Mouse (Mus musculus) T-helper 1 cell (primary cell): ENCODE measurements around the gene Lrig1.

Source experiments
- in situ Hi-C: fragments of 300-600 bp; cut with MboI, MseI; formaldehyde crosslinking; loops from one replicate; pipeline ENCODE4 v1.15.1; 2025; ENCODE audit warnings: high pct_unique_total_duplicates

The Lrig1 gene

DNA sequence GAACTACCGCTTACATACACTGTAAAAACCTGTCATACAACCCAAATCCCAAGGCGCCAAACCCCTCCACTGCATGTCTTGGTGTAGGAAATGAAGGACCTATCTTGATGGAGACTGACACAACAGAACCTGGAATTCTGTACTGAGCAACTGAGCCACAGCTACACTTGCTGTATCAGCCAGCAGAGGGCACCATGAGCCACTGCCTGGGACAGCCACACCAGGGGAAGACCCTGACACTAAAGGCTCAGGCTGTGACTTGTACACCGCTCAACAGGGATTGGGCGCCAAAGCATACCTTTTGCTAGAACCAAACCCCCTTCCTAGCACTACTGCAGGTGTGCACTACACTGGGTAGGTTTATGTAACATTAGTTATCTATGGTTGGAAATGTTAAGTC is 77.0 kb downstream of the Lrig1 start:
- in situ Hi-C loops = loop anchor here (10.0 kb wide), 1 partner anchor 362 kb away; no protein-coding TSS in a partner anchor

DNA sequence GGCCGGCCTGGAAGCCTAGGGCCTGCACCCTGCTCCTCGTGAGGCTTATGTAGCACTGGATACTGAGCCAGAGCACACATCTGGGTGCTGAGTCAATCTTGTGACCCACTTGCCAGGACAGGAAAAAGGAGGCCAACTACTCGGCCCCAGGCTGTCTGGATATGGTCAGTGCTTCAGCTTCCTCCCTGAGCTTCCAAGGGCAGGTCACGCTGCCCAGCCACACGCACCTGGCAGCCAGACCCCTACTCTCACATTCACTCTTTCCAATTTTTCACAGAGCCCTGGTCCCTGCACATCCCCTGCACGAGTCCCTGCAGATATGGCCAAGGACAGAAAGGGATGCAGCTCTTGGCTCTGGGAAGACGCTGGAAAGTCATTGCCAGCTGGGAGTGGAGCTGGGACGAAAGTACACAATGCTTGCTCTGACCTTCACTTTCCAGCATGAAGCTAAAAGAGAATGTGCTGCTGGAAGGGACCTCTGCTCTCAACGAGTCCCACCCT is 79.1 kb downstream of the Lrig1 start:
- in situ Hi-C loops = loop anchor here (10.0 kb wide), 1 partner anchor 364 kb away; no protein-coding TSS in a partner anchor

DNA sequence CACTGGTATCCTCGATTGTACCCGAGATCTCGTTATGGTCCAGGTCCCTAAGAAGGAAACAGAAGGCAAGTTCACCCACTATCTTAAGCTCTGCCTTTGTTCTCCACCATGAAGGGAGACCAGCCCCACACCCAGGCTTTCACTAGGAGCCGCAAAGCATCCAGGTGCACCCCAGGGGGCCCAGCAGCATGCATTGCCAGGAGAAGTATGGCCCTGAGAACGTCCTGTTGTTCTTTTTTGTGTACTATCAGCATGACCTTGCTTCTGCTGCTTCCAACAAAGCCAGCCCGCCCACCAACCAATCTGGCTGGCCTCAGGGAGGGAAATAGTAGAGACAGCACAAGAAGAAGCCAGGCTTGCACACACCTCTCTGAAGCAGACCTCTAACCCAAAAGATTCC is 79.7 kb downstream of the Lrig1 start:
- in situ Hi-C loops = loop anchor here (10.0 kb wide), 1 partner anchor 365 kb away; no protein-coding TSS in a partner anchor

DNA sequence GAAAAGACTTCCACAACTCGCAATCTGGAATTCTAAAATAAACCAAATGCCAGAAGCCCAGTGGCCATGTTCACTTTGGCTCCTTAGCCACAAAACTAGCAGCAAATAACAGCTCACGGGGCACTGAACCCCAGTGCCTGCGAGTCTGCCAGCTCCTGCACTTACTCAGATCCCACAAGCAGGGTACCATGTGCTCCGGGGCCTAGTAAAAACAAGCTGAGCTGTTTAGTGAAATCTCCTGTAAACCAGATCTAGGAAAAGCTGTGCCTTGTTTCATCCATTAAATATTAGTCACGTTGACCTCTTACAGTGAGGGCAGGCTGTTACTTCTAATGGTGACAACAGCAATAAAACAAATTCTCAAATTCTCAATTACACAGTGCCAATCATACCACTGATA is 81.3 kb downstream of the Lrig1 start:
- in situ Hi-C loops = loop anchor here (10.0 kb wide), 1 partner anchor 346 kb away; no protein-coding TSS in a partner anchor

DNA sequence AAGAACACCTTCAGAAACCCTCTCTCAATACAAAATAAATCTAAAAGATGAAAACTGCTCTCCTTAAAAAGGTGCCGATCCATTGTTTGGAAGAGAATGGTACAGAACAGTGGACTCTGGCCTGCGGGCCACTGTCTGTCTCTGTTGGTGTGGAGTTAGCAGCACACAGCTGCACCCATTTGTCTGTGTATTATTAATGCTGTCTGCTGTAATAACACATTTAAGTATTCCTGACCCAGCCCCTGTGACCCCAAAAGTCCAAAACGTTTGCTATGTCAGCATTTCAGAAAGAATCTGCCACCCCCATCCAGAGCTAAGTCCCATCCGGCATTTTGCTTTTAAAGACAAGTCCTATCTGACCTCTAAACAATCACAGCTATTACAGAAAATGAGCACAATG is 84.0 kb downstream of the Lrig1 start:
- in situ Hi-C loops = loop anchor here (10.0 kb wide), 1 partner anchor 349 kb away; no protein-coding TSS in a partner anchor

DNA sequence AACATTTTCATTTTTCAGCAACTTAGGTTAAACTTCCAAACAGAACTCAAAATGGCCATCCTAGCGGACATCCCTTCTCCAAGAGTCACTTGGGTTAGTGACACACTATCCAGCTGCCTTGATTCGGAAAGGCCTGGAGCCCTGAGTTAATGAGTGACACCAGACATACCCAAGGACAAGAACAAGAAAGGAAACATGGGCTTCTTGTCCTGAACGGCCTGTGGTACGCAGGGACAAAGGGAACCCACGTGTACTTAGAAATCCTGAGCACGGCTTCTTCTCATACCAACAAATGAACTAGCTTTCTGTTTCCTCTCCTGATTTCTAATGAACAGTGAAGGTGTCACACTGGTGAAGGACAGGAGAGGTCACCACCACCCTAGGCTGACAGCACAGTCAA is 85.6 kb downstream of the Lrig1 start:
- in situ Hi-C loops = loop anchor here (10.0 kb wide), 1 partner anchor 350 kb away; no protein-coding TSS in a partner anchor

DNA sequence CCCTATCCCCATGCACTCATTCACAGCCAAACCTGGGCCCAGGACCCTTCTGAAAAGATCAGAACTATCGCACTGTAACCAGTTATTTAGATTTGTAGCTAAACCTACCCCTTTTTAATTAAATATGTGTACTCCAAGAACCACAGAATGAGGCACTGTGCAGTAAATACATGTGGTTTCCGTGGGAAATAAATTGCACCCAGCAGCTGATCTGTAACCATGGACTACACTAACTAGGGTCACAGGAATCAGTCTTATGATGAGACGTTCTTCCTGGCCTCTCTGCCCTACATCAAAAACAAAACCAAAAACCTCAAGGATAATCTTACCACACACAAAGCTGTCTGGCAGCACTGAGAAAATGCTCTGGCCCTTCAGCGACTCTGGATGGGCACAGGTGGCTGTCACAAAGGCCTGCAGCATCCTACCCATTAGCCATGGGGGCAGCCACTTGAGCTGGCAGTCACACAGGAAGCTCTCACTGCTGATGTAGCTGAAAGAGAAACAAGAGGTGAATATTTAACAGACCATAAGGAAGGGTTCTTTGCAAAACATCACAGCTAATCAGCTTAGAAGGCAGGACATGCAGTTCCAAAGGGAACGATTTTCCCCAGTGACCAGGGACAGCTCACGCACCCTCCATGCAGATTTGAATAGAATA is 86.6 kb downstream of the Lrig1 start:
- in situ Hi-C loops = loop anchor here (10.0 kb wide), 1 partner anchor 351 kb away; no protein-coding TSS in a partner anchor

DNA sequence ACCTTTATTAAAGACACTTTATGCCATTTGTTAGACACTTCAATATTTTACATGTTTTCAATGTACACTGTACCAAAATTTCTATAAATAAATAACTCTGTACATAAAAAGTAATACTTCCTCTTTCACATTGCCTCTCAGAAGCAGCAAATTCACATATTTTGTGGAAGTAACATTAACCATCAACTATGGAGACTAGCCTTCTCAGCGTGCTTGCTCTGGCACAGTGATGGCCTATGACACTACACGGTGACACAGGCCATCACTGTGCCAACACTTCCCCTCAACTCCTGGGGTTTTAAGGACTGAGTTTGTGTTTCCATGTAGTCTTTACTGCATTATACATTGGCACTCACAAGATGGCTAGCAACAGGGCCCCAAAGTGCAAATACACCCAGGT is 95.4 kb downstream of the Lrig1 start:
- in situ Hi-C loops = no loop called here

DNA sequence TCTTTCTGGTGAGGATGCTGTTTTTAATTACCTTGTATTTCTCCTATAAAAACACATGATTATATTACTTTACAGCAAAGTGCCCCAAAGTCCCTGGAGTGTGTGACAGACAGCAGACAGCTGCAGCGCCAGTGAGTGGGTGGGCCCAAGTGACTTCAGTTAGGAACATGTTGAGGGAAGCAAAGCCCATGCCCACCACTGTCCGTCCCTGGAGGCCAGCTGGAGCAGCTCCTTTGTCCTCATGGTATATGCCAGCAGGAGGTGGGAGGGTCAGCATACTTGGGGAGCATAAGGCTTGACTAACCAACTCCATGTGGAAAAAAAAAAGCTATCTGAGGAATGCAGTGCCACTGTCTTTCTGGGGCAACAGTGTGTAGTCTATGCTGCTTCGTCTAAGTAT is 95.9 kb downstream of the Lrig1 start:
- in situ Hi-C loops = no loop called here

DNA sequence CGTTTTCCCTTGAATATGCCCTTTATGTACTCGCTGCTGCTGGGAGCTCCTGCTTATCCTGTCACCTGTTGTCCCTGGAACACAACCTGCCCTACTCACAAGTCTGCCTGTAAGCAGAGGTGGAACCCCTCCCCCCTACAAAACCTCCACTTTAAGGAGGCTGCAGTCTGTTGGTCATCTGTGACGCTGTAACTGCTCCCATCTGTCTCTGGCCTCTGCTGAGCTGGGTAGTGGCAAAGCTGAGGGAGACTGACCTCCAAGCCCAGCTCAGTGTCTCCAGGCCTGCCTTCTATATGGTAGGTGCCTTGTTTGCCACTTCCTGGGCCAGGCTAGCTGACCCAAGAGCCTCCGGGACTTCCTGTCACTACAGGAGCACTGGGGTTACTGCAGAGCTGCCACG is 98.1 kb downstream of the Lrig1 start:
- in situ Hi-C loops = no loop called here

DNA sequence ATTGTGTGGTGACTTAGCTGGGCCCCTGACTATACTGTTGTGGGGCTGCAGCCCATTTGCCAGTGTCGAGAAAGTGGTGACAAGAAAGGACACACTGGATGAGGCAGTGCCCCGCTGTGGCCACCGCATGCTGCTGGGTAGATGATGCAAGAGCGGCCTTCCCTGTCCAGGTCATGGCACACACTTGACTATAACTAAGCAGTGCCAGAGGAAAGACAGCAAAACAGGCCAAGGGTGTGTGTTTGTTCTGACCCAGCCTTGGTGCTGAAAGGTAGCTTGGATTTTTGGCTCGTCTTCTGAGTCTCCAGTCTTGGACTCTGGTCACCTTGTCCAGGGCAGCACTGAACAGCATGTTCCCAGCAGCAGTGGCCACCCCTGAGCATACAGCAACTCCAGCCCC is 98.9 kb downstream of the Lrig1 start:
- in situ Hi-C loops = no loop called here

DNA sequence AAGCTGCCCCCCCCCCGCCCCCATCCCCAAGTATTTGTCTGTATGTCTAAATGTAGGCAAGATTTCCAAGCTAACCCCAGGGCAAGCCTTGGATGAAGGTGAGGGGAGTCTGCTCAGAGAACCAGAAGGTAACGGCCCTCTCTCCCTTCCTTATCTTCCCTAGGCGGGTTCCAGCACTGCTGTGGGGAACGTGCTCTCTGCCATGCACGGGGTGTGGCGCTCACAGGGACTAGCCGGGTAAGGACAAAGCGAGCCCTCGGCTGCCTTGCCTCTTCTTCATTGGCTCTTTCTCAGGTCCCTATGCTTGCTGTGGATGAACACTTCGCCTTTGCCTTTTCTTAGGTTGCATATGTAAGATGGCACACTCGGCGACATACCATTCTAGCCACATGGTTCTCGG is 100.9 kb downstream of the Lrig1 start:
- in situ Hi-C loops = no loop called here

DNA sequence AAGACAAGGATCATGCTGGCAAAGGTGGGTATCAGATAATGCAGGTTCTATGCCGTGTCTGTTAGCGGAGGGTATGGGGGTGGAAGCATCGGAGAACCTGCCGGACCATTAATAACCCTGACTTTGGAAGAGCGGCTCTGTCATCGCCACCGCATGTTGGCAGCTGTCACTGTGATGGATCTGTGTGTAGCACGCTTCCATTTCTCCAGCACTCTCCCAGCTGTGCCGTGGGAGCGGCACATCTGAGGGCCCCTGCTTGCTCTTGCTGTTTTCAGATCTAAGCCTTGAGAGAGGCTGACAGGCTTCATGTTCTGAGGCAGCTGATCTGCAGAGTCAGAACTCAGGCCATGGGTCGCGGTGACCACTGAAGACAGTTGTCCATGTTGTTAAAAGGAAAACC is 101.5 kb downstream of the Lrig1 start:
- in situ Hi-C loops = no loop called here

DNA sequence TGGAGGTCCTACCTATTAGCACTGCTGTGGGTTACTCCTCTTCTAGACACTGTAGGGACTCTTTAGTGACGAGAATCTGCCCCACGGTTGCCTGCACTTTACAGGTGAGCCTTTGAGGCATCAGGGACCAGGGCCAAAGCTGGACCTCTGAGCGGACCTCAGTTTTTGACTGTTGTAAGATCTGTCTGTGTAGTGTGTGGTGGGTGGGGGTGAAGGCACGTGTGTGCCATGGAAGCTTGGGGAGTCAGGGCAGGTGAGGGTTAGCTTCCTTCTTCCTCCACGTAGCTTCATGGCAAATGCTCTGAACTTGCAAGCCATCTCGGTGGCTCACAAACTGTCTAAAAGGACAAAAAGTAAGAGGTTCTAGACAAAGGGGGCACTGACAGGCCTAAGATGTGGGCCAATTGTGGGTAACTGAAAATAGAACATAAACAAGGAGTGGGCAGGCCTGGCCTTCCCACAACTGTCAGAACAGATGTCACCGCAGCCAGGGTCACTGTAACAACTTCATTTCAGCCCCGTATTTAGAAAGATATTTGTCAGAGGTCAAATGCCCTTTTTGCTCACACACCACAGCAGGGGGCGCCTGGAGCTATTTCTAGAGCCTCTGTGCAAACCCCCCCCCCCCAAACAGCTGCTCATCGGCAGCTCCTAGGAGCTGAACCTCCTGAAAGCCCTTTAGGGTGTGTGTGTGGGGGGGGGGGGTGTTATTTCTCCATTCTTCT is 103.0 kb downstream of the Lrig1 start:
- in situ Hi-C loops = no loop called here

DNA sequence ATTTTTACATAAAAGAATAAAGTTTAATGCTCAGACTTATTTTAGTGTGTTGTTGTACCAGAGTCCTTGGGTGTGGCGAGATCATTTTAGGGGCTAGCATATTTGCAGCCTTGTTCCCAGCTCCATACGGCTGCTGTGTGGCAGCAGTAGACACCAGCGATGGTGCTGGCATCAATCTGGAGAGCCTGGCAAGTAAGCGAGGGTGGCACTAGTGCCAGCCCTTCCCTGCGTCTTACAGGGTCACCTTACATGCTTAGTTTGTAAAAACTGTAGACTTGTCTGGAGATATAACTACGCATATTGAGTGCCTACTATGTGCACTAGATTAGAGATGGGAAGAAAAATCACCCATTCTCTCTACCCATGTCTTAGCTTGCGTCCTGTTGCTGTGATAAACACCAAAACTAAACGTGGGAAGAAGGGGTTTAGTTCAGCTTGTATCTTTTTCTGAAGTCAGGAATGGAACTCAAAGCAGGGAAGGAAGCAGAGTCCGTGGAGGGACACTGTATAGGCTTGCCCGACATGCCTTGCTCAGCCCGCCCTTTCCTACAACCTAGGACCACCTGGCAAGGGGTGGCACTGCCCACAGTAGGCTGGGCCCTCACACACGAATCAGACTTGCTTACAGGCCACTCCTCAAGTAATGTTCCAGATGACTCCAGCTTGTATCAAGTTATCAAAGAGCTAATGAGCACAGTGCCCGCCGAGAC is 103.8 kb downstream of the Lrig1 start:
- in situ Hi-C loops = no loop called here

DNA sequence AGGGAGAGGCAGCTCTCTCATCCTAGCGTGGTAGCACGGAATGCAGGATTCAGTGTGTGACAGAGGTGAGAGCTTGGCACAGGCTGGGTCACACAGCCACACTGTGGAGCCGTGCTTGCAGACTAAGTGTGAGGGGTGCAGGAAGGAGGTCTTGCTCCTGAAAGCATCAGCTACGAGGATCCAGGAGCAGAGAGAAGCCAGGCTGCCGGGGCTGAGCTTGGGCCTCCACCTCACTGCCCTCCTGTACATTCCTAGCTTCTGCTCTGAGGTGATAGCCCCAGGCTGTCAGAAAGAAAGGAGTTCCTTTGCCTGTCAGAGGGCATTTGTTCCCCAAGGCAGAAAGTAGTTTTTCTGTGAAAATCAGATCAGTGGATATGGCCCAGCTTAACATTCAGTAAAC is 104.8 kb downstream of the Lrig1 start:
- in situ Hi-C loops = no loop called here

DNA sequence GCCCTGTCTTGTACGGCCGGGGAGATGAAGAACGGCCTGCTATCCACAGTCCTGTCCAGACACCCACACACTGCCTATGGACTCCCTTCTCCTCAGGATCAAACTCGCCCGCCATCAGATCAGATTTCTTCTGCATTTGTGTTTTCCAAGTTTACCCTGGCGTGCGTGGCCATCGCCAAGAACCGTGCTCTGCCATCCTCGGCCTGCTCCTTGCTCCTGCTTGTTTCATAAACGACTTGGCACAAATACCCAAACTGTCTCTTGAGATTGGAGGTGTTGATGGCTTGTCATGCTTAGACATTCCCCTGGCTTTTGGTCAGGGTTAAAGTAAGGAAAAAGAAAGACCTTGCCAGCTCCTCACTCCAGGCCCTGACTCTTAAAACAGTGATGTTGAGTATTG is 105.2 kb downstream of the Lrig1 start:
- in situ Hi-C loops = no loop called here

DNA sequence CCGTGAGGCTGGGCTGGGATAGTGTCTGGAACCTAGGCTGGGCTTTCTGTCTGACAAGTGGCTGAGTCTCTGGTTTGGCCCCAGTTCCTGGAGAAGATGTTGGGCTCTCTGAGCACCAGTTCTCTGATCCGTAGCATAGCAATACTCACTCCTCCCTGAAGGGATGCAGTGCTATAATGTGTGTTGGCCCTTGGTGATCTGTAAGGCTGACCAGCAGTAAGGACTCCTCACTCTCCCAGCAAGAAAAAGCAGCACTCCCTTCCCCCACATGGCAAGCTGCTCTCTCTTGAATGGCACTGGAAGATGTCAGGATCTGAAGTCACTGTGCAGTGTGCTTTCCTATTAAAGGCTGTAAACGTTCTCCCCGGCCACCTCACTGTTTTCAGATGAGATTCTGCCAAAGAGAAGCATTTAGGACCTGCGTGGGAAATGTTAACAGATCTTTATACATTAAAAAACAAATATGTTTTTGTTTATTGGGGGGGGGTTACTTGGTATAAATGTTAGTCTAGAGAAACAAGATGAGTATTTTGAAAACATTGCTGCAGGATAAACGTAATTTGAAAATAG is 105.8 kb downstream of the Lrig1 start:
- in situ Hi-C loops = no loop called here

DNA sequence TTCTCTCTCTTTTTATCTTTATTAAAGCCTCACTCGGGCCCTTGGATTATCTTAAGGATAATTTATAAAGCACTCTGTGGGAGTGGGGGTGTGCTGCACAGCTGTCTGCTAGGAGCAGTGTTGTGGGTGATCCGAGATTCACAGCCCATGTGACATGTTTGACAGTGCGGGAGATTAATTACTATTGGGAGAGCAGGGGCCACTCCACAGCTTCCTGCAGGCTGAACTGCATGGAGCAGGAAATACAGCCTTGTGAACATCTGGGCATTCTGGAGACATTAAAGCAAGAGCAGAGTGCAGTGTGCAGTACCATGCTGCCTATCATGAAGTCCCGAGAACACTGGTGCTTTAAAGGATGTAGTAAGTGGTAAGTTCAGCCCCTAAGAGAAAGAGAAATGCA is 107.2 kb downstream of the Lrig1 start:
- in situ Hi-C loops = no loop called here

DNA sequence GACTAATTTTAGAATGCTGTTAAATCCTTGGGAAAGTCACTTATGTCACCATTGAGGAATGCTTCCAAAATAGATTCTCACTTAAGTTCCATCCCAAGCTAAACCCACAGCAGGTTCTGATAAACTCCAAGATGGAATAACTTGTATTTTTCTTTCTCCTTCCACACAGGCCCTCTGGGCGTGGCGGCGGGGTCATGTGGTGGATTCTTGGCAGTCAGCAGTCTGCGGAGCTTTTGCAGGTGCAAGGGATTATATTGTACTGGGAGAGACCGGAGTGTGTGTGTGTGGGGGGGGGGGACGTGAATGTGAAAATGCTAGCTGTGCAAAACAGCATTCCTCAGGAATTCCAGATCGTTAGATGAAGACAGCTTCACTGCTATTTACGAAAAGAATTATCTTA is 107.7 kb downstream of the Lrig1 start:
- in situ Hi-C loops = no loop called here

DNA sequence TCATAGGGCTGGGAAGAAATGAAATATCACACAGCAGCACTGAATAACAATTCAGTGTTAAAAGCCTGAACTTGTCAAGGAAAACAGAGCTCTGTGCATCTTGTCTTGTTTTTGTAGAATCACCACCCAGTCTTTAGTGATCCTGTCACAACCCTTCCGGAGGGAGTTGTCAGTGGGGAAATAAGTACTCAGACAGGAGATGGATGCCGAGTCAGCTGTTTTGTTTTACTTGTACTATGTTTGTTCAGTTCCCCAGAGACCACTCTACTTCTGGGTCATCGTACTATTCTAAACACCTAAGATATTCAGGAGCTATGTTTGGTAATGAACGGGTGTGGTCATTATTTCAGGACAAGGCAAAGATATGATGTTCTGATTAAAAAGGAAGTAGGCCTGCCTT is 111.6 kb downstream of the Lrig1 start:
- in situ Hi-C loops = no loop called here

DNA sequence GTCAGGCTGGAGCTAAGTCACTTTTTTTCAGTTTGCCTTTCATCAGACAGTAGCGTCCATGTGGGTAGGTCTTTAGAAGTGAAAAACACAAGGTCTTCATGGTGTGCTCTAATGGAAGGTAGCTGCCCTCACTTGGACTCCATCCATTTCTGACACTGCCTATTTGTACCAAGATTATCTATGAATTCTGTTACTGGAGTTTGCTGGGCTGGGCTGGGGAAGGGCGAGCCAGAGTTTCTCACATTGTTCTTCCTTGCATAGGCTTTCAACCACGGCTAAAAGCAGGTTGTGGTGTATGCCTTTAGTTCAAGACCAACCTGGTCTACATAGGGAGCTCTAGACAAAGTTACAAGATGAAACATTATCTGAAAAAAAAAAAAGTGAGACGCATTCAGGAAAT is 115.0 kb downstream of the Lrig1 start:
- in situ Hi-C loops = no loop called here
